Mouse (Mus musculus) adrenal gland, adult 18-20 months (tissue): Measurements from ENCODE around the gene Clrn3. TPM values are rescaled to one million over a fixed set of nuclear protein-coding genes. Genes with fewer than 3 reads are reported as not detected.

Source experiments
- microRNA-seq, 2 experiments: library from miRNA; unstranded; fragments of <30 nt; microRNA quantifications; one replicate each; pipeline ENCODE4 v1.2.0; 2021; ENCODE audit warnings: borderline number of aligned reads in 2 of 2
- total RNA-seq, 2 experiments: library from RNA; stranded (reverse); gene quantifications; 1 replicate in 1 of 2; 2 replicates in 1 of 2; pipeline ENCODE4 v1.2.3; 2021

Gene Clrn3
- total RNA-seq, 2 experiments from 2014 or later, result not detected

Small RNA genes within 50 kb of the gene (microRNA-seq; reads per million reads assigned to microRNA genes)
- gene Mir1962, result 0 reads per million in 2 experiments

Other genes with a start within 250 kb of the Clrn3 start
- gene Foxi2, start 118.3 kb downstream of the Clrn3 start, total RNA-seq, result not detected
- 1 to 10 TPM; 3.5 to 4.2 TPM for gene Ptpre, start 8.8 kb upstream of the Clrn3 start, total RNA-seq
- gene Mki67, start 187.7 kb upstream of the Clrn3 start, total RNA-seq, result 1 to 10 TPM; 1.8 to 2.3 TPM